ENCODE assay signal across 23 mouse cellular contexts in genomic region chr17:67928280-67928679, GRCm38 (mm10).
"Had no signal": no experiment of that assay in that cellular context is flagged by ENCODE, and none has a peak within 500 bp of the region (broad histone marks: within the 10 kb centered on the region; RNA-seq: fewer than 3 reads in every experiment).

No protein-coding gene starts in this region.

- ATAC-seq: forebrain, embryonic 15.5 days; forebrain, postnatal 0 days; hindbrain, postnatal 0 days; liver, embryonic 12.5 days had no signal

- H3K9me3 ChIP-seq: forebrain, embryonic 15.5 days; heart, embryonic 10.5 days; hindbrain, embryonic 13.5 days; hindbrain, embryonic 15.5 days; kidney, embryonic 15.5 days; limb, embryonic 13.5 days; limb, embryonic 15.5 days; liver, embryonic 12.5 days had no signal

- H3K27ac ChIP-seq: forebrain, embryonic 15.5 days; heart, embryonic 10.5 days; hindbrain, embryonic 13.5 days; hindbrain, embryonic 15.5 days; hindbrain, postnatal 0 days; kidney, embryonic 15.5 days; limb, embryonic 13.5 days; limb, embryonic 15.5 days; liver, embryonic 12.5 days; liver, embryonic 14.5 days had no signal

- DNase-seq: forebrain, postnatal 0 days; gastrocnemius, postnatal 14 days; gastrocnemius, postnatal 36 days; heart, adult 18-20 months; heart, postnatal 14 days; heart, postnatal 36 days; kidney, adult 11 months; kidney, adult 9 months; kidney, postnatal 14 days; kidney, postnatal 36 days; layer of hippocampus, adult 9-11 months; layer of hippocampus, postnatal 36 days; left cerebral cortex, postnatal 4 days had no signal

- H3K4me2 ChIP-seq: forebrain, embryonic 15.5 days; hindbrain, embryonic 13.5 days; hindbrain, embryonic 15.5 days; kidney, embryonic 15.5 days; limb, embryonic 13.5 days; limb, embryonic 15.5 days; liver, embryonic 12.5 days had no signal

- H3K27me3 ChIP-seq: forebrain, embryonic 15.5 days; hindbrain, embryonic 13.5 days; hindbrain, embryonic 15.5 days; kidney, embryonic 15.5 days; limb, embryonic 13.5 days; limb, embryonic 15.5 days; liver, embryonic 12.5 days had no signal

- H3K9ac ChIP-seq: forebrain, embryonic 15.5 days; forebrain, postnatal 0 days; hindbrain, embryonic 13.5 days; hindbrain, embryonic 15.5 days; kidney, embryonic 15.5 days; limb, embryonic 13.5 days; limb, embryonic 15.5 days; liver, embryonic 12.5 days; liver, embryonic 14.5 days had no signal

- H3K36me3 ChIP-seq: forebrain, embryonic 15.5 days; hindbrain, embryonic 13.5 days; hindbrain, embryonic 15.5 days; liver, embryonic 12.5 days had no signal

- H3K4me3 ChIP-seq: forebrain, embryonic 15.5 days; heart, embryonic 10.5 days; hindbrain, embryonic 13.5 days; hindbrain, embryonic 15.5 days; kidney, embryonic 15.5 days; limb, embryonic 13.5 days; limb, embryonic 15.5 days; liver, embryonic 12.5 days had no signal

- H3K4me1 ChIP-seq: forebrain, embryonic 15.5 days; heart, embryonic 10.5 days; hindbrain, embryonic 13.5 days; hindbrain, embryonic 15.5 days; liver, embryonic 12.5 days had no signal
